ENCODE assay signal across 23 mouse cellular contexts in genomic region chr12:100901386-100901785, GRCm38 (mm10). TPM values are rescaled to one million over a fixed set of nuclear protein-coding genes. Genes with fewer than 3 reads are reported as not detected.
DNase-seq lines count a peak whose midpoint lies in the region; ATAC-seq and TF ChIP-seq lines count a peak whose summit lies in the region.
"Had no signal": no experiment of that assay in that cellular context is flagged by ENCODE, and none has a peak within 500 bp of the region (broad histone marks: within the 10 kb centered on the region; RNA-seq: fewer than 3 reads in every experiment).

No protein-coding gene starts in this region.

- H3K4me3 ChIP-seq in forebrain, postnatal 0 days (ENCODE audit: low read depth, low read length), result no peak overlapping the region
- H3K4me3 ChIP-seq: forebrain, embryonic 10.5 days; heart, embryonic 12.5 days; heart, embryonic 15.5 days; hindbrain, embryonic 10.5 days; hindbrain, embryonic 13.5 days had no signal

- WGBS in forebrain, postnatal 0 days, result 78% methylated on average over 6 of the region's 6 CpGs

- H3K4me2 ChIP-seq in forebrain, postnatal 0 days (ENCODE audit: low read depth), result no peak overlapping the region
- H3K4me2 ChIP-seq: heart, embryonic 12.5 days; heart, embryonic 15.5 days; hindbrain, embryonic 13.5 days had no signal

- peak; percentile 84 for DNase-seq in CD4-positive helper T cell, adult 2 months (ENCODE audit: low read depth, low spot score)
- peak; percentile 70 for DNase-seq in CD4-positive, CD25-positive, alpha-beta regulatory T cell, adult 2 months (ENCODE audit: low read depth, low spot score)
- DNase-seq in naive thymus-derived CD4-positive, alpha-beta T cell, adult 2 months (ENCODE audit: low read depth), result peak; percentile 78
- no peak for DNase-seq in forebrain, postnatal 0 days
- no peak for DNase-seq in lung, postnatal 4 days
- no peak for DNase-seq in right cerebral cortex, postnatal 14 days
- DNase-seq: adrenal gland, postnatal 10 days; adrenal gland, postnatal 36 days; cerebellum, adult 18-20 months; cerebellum, adult 9-10 months; cerebellum, postnatal 14 days; gastrocnemius, postnatal 25 days; heart, adult 18-20 months; heart, postnatal 10 days; heart, postnatal 36 days had no signal

- no peak for TF ChIP-seq CTCF in forebrain, postnatal 0 days (IDR thresholded peaks at IDR 0.05; ENCODE audit: low read depth)

- no peak overlapping the region for H3K27ac ChIP-seq in forebrain, postnatal 0 days (ENCODE audit: low read depth, low read length)
- H3K27ac ChIP-seq: forebrain, embryonic 10.5 days; heart, embryonic 15.5 days; hindbrain, embryonic 10.5 days; hindbrain, embryonic 13.5 days had no signal

- no peaks in the 10 kb centered on the region for H3K9me3 ChIP-seq in forebrain, postnatal 0 days (ENCODE audit: low read length)
- H3K9me3 ChIP-seq: forebrain, embryonic 10.5 days; heart, embryonic 12.5 days; heart, embryonic 15.5 days; hindbrain, embryonic 10.5 days; hindbrain, embryonic 13.5 days had no signal

- no peaks in the 10 kb centered on the region for H3K4me1 ChIP-seq in forebrain, postnatal 0 days (ENCODE audit: insufficient read depth)

- peaks cover 3% of the 10 kb centered on the region; the same call in 1 of the 2 replicates for H3K27me3 ChIP-seq in forebrain, postnatal 0 days (ENCODE audit: insufficient read depth, low read length)

- peak; percentile 12 for ATAC-seq in activated CD4-positive, CD25-positive, alpha-beta regulatory T cell, adult 4 months
- no peak for ATAC-seq in forebrain, postnatal 0 days
- ATAC-seq: forebrain, embryonic 14.5 days; hindbrain, embryonic 16.5 days had no signal

- H3K9ac ChIP-seq in forebrain, postnatal 0 days, result no peak overlapping the region
- H3K9ac ChIP-seq: heart, embryonic 12.5 days; heart, embryonic 15.5 days; hindbrain, embryonic 13.5 days had no signal

- no peaks in the 10 kb centered on the region for H3K36me3 ChIP-seq in forebrain, postnatal 0 days (ENCODE audit: insufficient read depth)
- H3K36me3 ChIP-seq: forebrain, embryonic 10.5 days; heart, embryonic 12.5 days; heart, embryonic 15.5 days; hindbrain, embryonic 10.5 days; hindbrain, embryonic 13.5 days had no signal

RNA-seq across cellular contexts. Expression of gene Gpr68, which starts 6.6 kb away (rescaled TPM):
- polyA plus RNA-seq in activated CD4-positive, CD25-positive, alpha-beta regulatory T cell, adult 4 months (2017; shearing (Covaris generic)), result 10 to 100 TPM; 55.7 to 78.7 TPM
- 4.9 and 7.0 TPM in 2 replicates for total RNA-seq in forebrain, postnatal 0 days (2014; rRNA removed)
- 1.8 and 3.7 TPM in 2 replicates for polyA plus RNA-seq in forebrain, postnatal 0 days (2015; fragmentation: Nextera tagmentation; extraction: Ambion mirVana)

Comparison
In these comparisons a context has a peak if more than half of its experiments do, and no peak if none do; other contexts are left out.
1. DNase-seq: peak in CD4-positive helper T cell, adult 2 months (single experiment), CD4-positive, CD25-positive, alpha-beta regulatory T cell, adult 2 months (single experiment) and naive thymus-derived CD4-positive, alpha-beta T cell, adult 2 months (single experiment); none in forebrain, postnatal 0 days (single experiment), lung, postnatal 4 days (0 of 2) and right cerebral cortex, postnatal 14 days (single experiment).
2. RNA of gene Gpr68, which starts 6.6 kb away (polyA plus RNA-seq): 55.7 to 78.7 TPM in activated CD4-positive, CD25-positive, alpha-beta regulatory T cell, adult 4 months; 1.8 to 3.7 TPM in forebrain, postnatal 0 days; every median in the first group is over 10 times any median in the second.